Mouse (Mus musculus) small intestine, adult 2 months (tissue): Measurements from ENCODE around the gene Camkk1.

Experiments
- CTCF ChIP-seq: fragments of 200-500 bp; IDR thresholded peaks from 2 replicates; pipeline ENCODE4 v1.5.1; 2012; ENCODE audit warnings: low read depth, mild to moderate bottlenecking, control low read depth, inconsistent platforms, low read length, moderate library complexity, mixed read lengths; ENCODE audit not compliant: insufficient replicate concordance, insufficient read length; ENCODE audit errors: extremely low read depth
- POLR2A ChIP-seq: fragments of 200-500 bp; IDR thresholded peaks from 2 replicates; pipeline ENCODE4 v1.6.1; 2012; ENCODE audit warnings: low read depth, mild to moderate bottlenecking, control low read depth, inconsistent platforms, low read length, moderate library complexity

GRCm38 (mm10) chr11:73036889-73037288, 18.1 kb downstream of the Camkk1 start:
- TF ChIP-seq CTCF (no peak), POLR2A (no peak)
